Mouse (Mus musculus) gonadal fat pad, adult 2 months (tissue): ENCODE results near the gene Ccm2l. TPM values are rescaled to one million over a fixed set of nuclear protein-coding genes. Genes with fewer than 3 reads are reported as not detected.

Source experiments
- DNase-seq: peaks from one replicate; pipeline ENCODE4 v3.0.0-alpha.2; 2012; ENCODE audit warnings: low read depth
- polyA plus RNA-seq: library from polyadenylated mRNA; depleted of rRNA; stranded (reverse); fragments of >200 nt; gene quantifications from 2 replicates; pipeline ENCODE4 v1.2.3, GENCODE M21; 2012; rRNA removed

Ccm2l gene
- polyA plus RNA-seq, 1 experiment, result 31.0 TPM

GRCm38 (mm10) chr2:153090551-153091165, 24.9 kb downstream of the Ccm2l start:
- no peak for DNase-seq

GRCm38 (mm10) chr2:153107046-153107766, 41.5 kb downstream of the Ccm2l start:
- no peak for DNase-seq

- no peak for DNase-seq
Observed at GRCm38 (mm10) chr2:153107802-153108201, 42.0 kb downstream of the Ccm2l start.

- no peak for DNase-seq
Observed at GRCm38 (mm10) chr2:153108313-153109264, 42.8 kb downstream of the Ccm2l start, which contains the start of gene Hck. Gene Hck (plus strand): TSS chr2:153108468.

- no peak for DNase-seq
Observed at GRCm38 (mm10) chr2:153109596-153109995, 43.8 kb downstream of the Ccm2l start.

GRCm38 (mm10) chr2:153111298-153111697, 45.5 kb downstream of the Ccm2l start:
- DNase-seq, result no peak

- DNase-seq, result no peak
Observed at GRCm38 (mm10) chr2:153115679-153116081, 49.9 kb downstream of the Ccm2l start.

- DNase-seq, result no peak
Observed at GRCm38 (mm10) chr2:153117051-153117486, 51.3 kb downstream of the Ccm2l start.

GRCm38 (mm10) chr2:153119488-153119887, 53.7 kb downstream of the Ccm2l start:
- DNase-seq, result no peak

- DNase-seq, result no peak
Observed at GRCm38 (mm10) chr2:153120126-153120525, 54.4 kb downstream of the Ccm2l start.

- no peak for DNase-seq
Observed at GRCm38 (mm10) chr2:153121821-153122615, 56.3 kb downstream of the Ccm2l start.

- DNase-seq, result no peak
Observed at GRCm38 (mm10) chr2:153122701-153123100, 56.9 kb downstream of the Ccm2l start.

GRCm38 (mm10) chr2:153125875-153126274, 60.1 kb downstream of the Ccm2l start:
- DNase-seq, result no peak

- DNase-seq, result no peak
Observed at GRCm38 (mm10) chr2:153131019-153131418, 65.3 kb downstream of the Ccm2l start.

Other genes with a start within 250 kb of the Ccm2l start
- gene Bcl2l1, start 234.2 kb upstream of the Ccm2l start, polyA plus RNA-seq, result 42.2 and 44.0 TPM in 2 replicates
- 0.80 and 0.90 TPM in 2 replicates for gene Tpx2, start 218.0 kb upstream of the Ccm2l start, polyA plus RNA-seq
- gene Mylk2, start 154.6 kb upstream of the Ccm2l start, polyA plus RNA-seq, result 0.60 and 0.61 TPM in 2 replicates
- 13.4 and 15.6 TPM in 2 replicates for gene Foxs1, start 132.7 kb upstream of the Ccm2l start, polyA plus RNA-seq
- 17.7 and 18.0 TPM in 2 replicates for gene Dusp15, start 114.3 kb upstream of the Ccm2l start, polyA plus RNA-seq
- 8.4 and 15.6 TPM in 2 replicates for gene Ttll9, start 103.5 kb upstream of the Ccm2l start, polyA plus RNA-seq
- gene Pdrg1, start 50.5 kb upstream of the Ccm2l start, polyA plus RNA-seq, result 160 and 161 TPM in 2 replicates
- 5.4 and 8.2 TPM in 2 replicates for gene Xkr7, start 34.1 kb upstream of the Ccm2l start, polyA plus RNA-seq
- 4.3 and 4.4 TPM in 2 replicates for gene Hck, start 42.5 kb downstream of the Ccm2l start, polyA plus RNA-seq
- 55.5 and 67.1 TPM in 2 replicates for gene Tm9sf4, start 95.3 kb downstream of the Ccm2l start, polyA plus RNA-seq
- 4.1 and 4.5 TPM in 2 replicates for gene Tspyl3, start 159.5 kb downstream of the Ccm2l start, polyA plus RNA-seq
- 5.1 and 8.2 TPM in 2 replicates for gene Plagl2, start 175.5 kb downstream of the Ccm2l start, polyA plus RNA-seq
- 26.6 and 35.5 TPM in 2 replicates for gene Pofut1, start 175.6 kb downstream of the Ccm2l start, polyA plus RNA-seq
- gene Kif3b, start 225.5 kb downstream of the Ccm2l start, polyA plus RNA-seq, result 11.3 and 13.3 TPM in 2 replicates